Comparison of ENCODE assay signal across 8 mouse cellular contexts in the genomic region with DNA sequence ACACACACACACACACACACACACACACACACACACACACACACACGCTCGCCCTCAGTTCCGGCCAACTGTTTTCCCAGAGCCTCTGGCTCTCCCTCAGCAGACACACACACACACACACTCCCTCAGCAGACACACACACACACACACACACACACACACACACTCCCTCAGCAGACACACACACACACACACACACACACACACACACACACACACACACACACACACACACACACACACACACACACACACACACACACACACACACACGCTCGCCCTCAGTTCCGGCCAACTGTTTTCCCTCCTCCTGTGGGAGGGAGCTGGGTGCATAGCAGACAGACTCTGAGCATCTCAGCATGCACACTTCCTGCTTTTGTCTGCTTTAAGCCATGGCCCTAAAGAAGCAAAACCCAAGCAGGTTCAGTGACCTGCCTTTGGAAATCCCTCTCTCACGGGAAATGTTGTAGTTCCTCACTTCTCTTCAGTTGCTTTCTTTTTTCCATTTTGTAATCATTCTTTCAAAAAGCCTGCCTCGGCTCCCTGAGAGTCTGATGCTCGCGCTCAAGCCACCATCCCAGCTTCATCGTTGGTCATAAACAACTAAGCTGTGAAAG. TPM values are rescaled to one million over a fixed set of nuclear protein-coding genes. Genes with fewer than 3 reads are reported as not detected.
DNase-seq lines count a peak whose midpoint lies in the region; ATAC-seq and TF ChIP-seq lines count a peak whose summit lies in the region.
"Not testable (repeated sequence)": the region's sequence is repeated elsewhere in the genome, so short reads cannot be mapped to it uniquely, and the experiment has no call there.

No protein-coding gene starts in this region.

- H3K9me3 ChIP-seq in forebrain, postnatal 0 days (ENCODE audit: low read length); heart, embryonic 16.5 days (replicated peaks; ENCODE audit: control insufficient read depth, low read length); liver, embryonic 16.5 days (replicated peaks; ENCODE audit: control insufficient read depth, low read length); midbrain, embryonic 14.5 days (ENCODE audit: control insufficient read depth, low read length): not testable (repeated sequence)

- not testable (repeated sequence) for TF ChIP-seq POLR2A in kidney, adult 2 months (IDR thresholded peaks at IDR 0.05; ENCODE audit: low read depth, low read length)

- peak; percentile 72 for ATAC-seq in forebrain, postnatal 0 days
- peak; percentile 76 for ATAC-seq in heart, embryonic 16.5 days (replicated peaks; ENCODE audit: extremely low read depth, insufficient read depth, low FRiP score)
- peak; percentile 42; the same call in 1 of the 2 replicates for ATAC-seq in liver, embryonic 16.5 days (ENCODE audit: low read depth)
- not testable (repeated sequence) for ATAC-seq in midbrain, embryonic 14.5 days (ENCODE audit: low FRiP score, low TSS enrichment)

- not testable (repeated sequence) for H3K27me3 ChIP-seq in forebrain, postnatal 0 days (ENCODE audit: insufficient read depth, low read length); heart, embryonic 16.5 days (ENCODE audit: control insufficient read depth, insufficient read depth, low read length); kidney, adult 2 months (replicated peaks; ENCODE audit: control insufficient read depth, insufficient read depth, low read length); liver, embryonic 16.5 days (ENCODE audit: control insufficient read depth, insufficient read depth, low read depth, low read length); midbrain, embryonic 14.5 days (ENCODE audit: control insufficient read depth, insufficient read depth, low read length); splenic B cell, adult 2 months (ENCODE audit: control insufficient read depth, insufficient read depth, low read length, poor library complexity, severe bottlenecking)

- TF ChIP-seq CTCF in forebrain, postnatal 0 days (IDR thresholded peaks at IDR 0.05; ENCODE audit: low read depth); kidney, adult 2 months (conservative IDR thresholded peaks at IDR 0.05; ENCODE audit: insufficient read depth, insufficient read length, low read depth, low read length): not testable (repeated sequence)

- H3K36me3 ChIP-seq in forebrain, postnatal 0 days (ENCODE audit: insufficient read depth): peaks cover 27% of the 10 kb centered on the region
- peaks cover 19% of the 10 kb centered on the region for H3K36me3 ChIP-seq in heart, embryonic 16.5 days (ENCODE audit: control insufficient read depth, insufficient read depth)
- H3K36me3 ChIP-seq in kidney, adult 2 months (ENCODE audit: control insufficient read depth, insufficient read depth, low read length); liver, embryonic 16.5 days (ENCODE audit: control insufficient read depth, insufficient read depth); splenic B cell, adult 2 months (ENCODE audit: control insufficient read depth, insufficient read depth, low read length, poor library complexity, severe bottlenecking): not testable (repeated sequence)
- peaks cover 61% of the 10 kb centered on the region for H3K36me3 ChIP-seq in midbrain, embryonic 14.5 days (ENCODE audit: control insufficient read depth, insufficient read depth, low read length)

- DNase-seq in T-cell, adult 2 months (ENCODE audit: low spot score): peak; percentile 63
- DNase-seq in forebrain, postnatal 0 days: peak; percentile 7
- peak; percentile 22 for DNase-seq in kidney, adult 2 months
- DNase-seq in midbrain, embryonic 14.5 days: peak; percentile 10
- DNase-seq in splenic B cell, adult 2 months (ENCODE audit: low read depth, low spot score): peak; percentile 74
- peak; percentile 45 for DNase-seq in thymus, postnatal 4 days

- 0 out of 2 replicates have a peak overlapping the region, but pooled peaks have one; percentile 48 for H3K27ac ChIP-seq in forebrain, postnatal 0 days (ENCODE audit: low read depth, low read length)
- H3K27ac ChIP-seq in heart, embryonic 16.5 days (ENCODE audit: low read length): peak overlapping the region; percentile 64
- H3K27ac ChIP-seq in kidney, adult 2 months (ENCODE audit: insufficient read depth, low read depth, low read length); liver, embryonic 16.5 days (ENCODE audit: low read length); midbrain, embryonic 14.5 days (replicated peaks; ENCODE audit: low read depth, low read length): not testable (repeated sequence)

- WGBS in forebrain, postnatal 0 days: 63% methylated on average over 9 of the region's 11 CpGs
- WGBS in heart, embryonic 16.5 days: 61% methylated on average over 11 of the region's 11 CpGs
- WGBS in kidney, adult 2 months: 64% methylated on average over 11 of the region's 11 CpGs
- WGBS in liver, embryonic 16.5 days (ENCODE audit: insufficient replicate concordance): 38% methylated on average over 5 of the region's 11 CpGs
- WGBS in midbrain, embryonic 14.5 days: 76% methylated on average over 11 of the region's 11 CpGs

- H3K4me1 ChIP-seq in forebrain, postnatal 0 days (ENCODE audit: insufficient read depth); heart, embryonic 16.5 days (ENCODE audit: control insufficient read depth, insufficient read depth, low read length); kidney, adult 2 months (ENCODE audit: control insufficient read depth, insufficient read depth, low read length); liver, embryonic 16.5 days (ENCODE audit: control insufficient read depth, low read depth, low read length); midbrain, embryonic 14.5 days (ENCODE audit: control insufficient read depth, insufficient read depth, low read length): not testable (repeated sequence)

- H3K4me2 ChIP-seq in forebrain, postnatal 0 days (ENCODE audit: low read depth); heart, embryonic 16.5 days (ENCODE audit: low read depth, low read length); liver, embryonic 16.5 days (ENCODE audit: low read depth, low read length); midbrain, embryonic 14.5 days (ENCODE audit: low read length): not testable (repeated sequence)

- not testable (repeated sequence) for H3K4me3 ChIP-seq in forebrain, postnatal 0 days (ENCODE audit: low read depth, low read length); heart, embryonic 16.5 days (ENCODE audit: low read length); kidney, adult 2 months (ENCODE audit: insufficient read depth, low read depth, low read length); liver, embryonic 16.5 days (ENCODE audit: low read depth, low read length); midbrain, embryonic 14.5 days (replicated peaks; ENCODE audit: low read depth, low read length)

- not testable (repeated sequence) for H3K9ac ChIP-seq in forebrain, postnatal 0 days; heart, embryonic 16.5 days (ENCODE audit: low read length); liver, embryonic 16.5 days (ENCODE audit: low read depth, low read length); midbrain, embryonic 14.5 days (replicated peaks; ENCODE audit: low read length)

RNA-seq across cellular contexts. Expression of a gene that starts 44.8 kb away (rescaled TPM):
- 24.1 and 27.0 TPM in 2 replicates for total RNA-seq in forebrain, postnatal 0 days (2014; rRNA removed)
- polyA plus RNA-seq in forebrain, postnatal 0 days (2015; fragmentation: Nextera tagmentation; extraction: Ambion mirVana): 15.5 and 19.4 TPM in 2 replicates
- 26.7 and 31.0 TPM in 2 replicates for polyA plus RNA-seq in heart, embryonic 16.5 days (2015; fragmentation: Nextera tagmentation; extraction: Ambion mirVana)
- 30.9 and 32.7 TPM in 2 replicates for polyA plus RNA-seq in kidney, adult 2 months (2012; rRNA removed)
- polyA plus RNA-seq in liver, embryonic 16.5 days (2015; fragmentation: Nextera tagmentation; extraction: Ambion mirVana): 30.3 and 31.6 TPM in 2 replicates
- polyA plus RNA-seq in midbrain, embryonic 14.5 days (2014; fragmentation: Nextera tagmentation; extraction: Ambion mirVana): 17.7 and 21.9 TPM in 2 replicates

RNA-seq across cellular contexts. Expression of a gene that starts 57.3 kb away (rescaled TPM):
- 187 and 205 TPM in 2 replicates for total RNA-seq in forebrain, postnatal 0 days (2014; rRNA removed)
- polyA plus RNA-seq in forebrain, postnatal 0 days (2015; fragmentation: Nextera tagmentation; extraction: Ambion mirVana): 30.8 and 48.2 TPM in 2 replicates
- polyA plus RNA-seq in heart, embryonic 16.5 days (2015; fragmentation: Nextera tagmentation; extraction: Ambion mirVana): 5.0 and 5.7 TPM in 2 replicates
- polyA plus RNA-seq in kidney, adult 2 months (2012; rRNA removed): 5.7 and 6.0 TPM in 2 replicates
- 1.4 and 1.7 TPM in 2 replicates for polyA plus RNA-seq in liver, embryonic 16.5 days (2015; fragmentation: Nextera tagmentation; extraction: Ambion mirVana)
- 94.5 and 105 TPM in 2 replicates for polyA plus RNA-seq in midbrain, embryonic 14.5 days (2014; fragmentation: Nextera tagmentation; extraction: Ambion mirVana)

Comparison
In these comparisons a context has a peak if more than half of its experiments do, and no peak if none do; other contexts are left out.
1. DNase-seq: peak in every context shown above with its lines; median percentile 74 in splenic B cell, adult 2 months; 63 in T-cell, adult 2 months; 45 in thymus, postnatal 4 days; 22 in kidney, adult 2 months; 10 in midbrain, embryonic 14.5 days; 7 in forebrain, postnatal 0 days.